Mouse (Mus musculus) E14TG2a.4 (cell line): ENCODE measurements around the gene Shq1.

Experiments used
- CTCF ChIP-seq: conservative IDR thresholded peaks from 2 replicates; pipeline ENCODE4 v1.5.1; 2014; ENCODE audit warnings: low read length
- NANOG ChIP-seq: IDR thresholded peaks from 2 replicates; pipeline ENCODE4 v1.6.1; 2014; ENCODE audit warnings: borderline replicate concordance, low read length, mixed read lengths

- TF ChIP-seq CTCF: no peak
- no peak for TF ChIP-seq NANOG
These were observed 28.2 kb downstream of the Shq1 start for GRCm38 (mm10) chr6:100642786-100643185.
